Mouse (Mus musculus) heart, embryonic 15.5 days (tissue): ENCODE measurements around the gene Camkmt. TPM values are rescaled to one million over a fixed set of nuclear protein-coding genes. Genes with fewer than 3 reads are reported as not detected.

Source experiments
- ATAC-seq: fragments of 200-750 bp; cut with Nextera tagmentation; replicated peaks from 2 replicates; pipeline ENCODE4 v1.8.0; 2017; ENCODE audit warnings: low read depth, moderate TSS enrichment; ENCODE audit not compliant: insufficient number of reproducible peaks, insufficient read depth, low FRiP score
- H3K27ac ChIP-seq: fragments of 300-500 bp; sonication (generic); 2 replicates; pipeline ENCODE4 v1.5.1; 2015; ENCODE audit warnings: mild to moderate bottlenecking, inconsistent platforms
- H3K27me3 ChIP-seq: fragments of 300-500 bp; sonication (generic); 2 replicates; pipeline ENCODE4 v1.6.1; 2015; ENCODE audit warnings: inconsistent platforms
- H3K36me3 ChIP-seq: fragments of 300-500 bp; sonication (generic); 2 replicates; pipeline ENCODE4 v1.6.1; 2015; ENCODE audit warnings: mild to moderate bottlenecking, inconsistent platforms
- H3K4me1 ChIP-seq: fragments of 300-500 bp; sonication (generic); replicated peaks from 2 replicates; pipeline ENCODE4 v1.6.1; 2015; ENCODE audit warnings: inconsistent platforms
- H3K4me2 ChIP-seq: fragments of 300-500 bp; sonication (generic); 2 replicates; pipeline ENCODE4 v1.6.1; 2015; ENCODE audit warnings: inconsistent platforms, mild to moderate bottlenecking, moderate library complexity
- H3K4me3 ChIP-seq: fragments of 300-500 bp; sonication (generic); 2 replicates; pipeline ENCODE4 v1.5.1; 2015; ENCODE audit warnings: mild to moderate bottlenecking, inconsistent platforms
- H3K9ac ChIP-seq: fragments of 300-500 bp; sonication (generic); 2 replicates; pipeline ENCODE4 v1.6.1; 2015; ENCODE audit warnings: mild to moderate bottlenecking, inconsistent platforms
- H3K9me3 ChIP-seq: fragments of 300-500 bp; sonication (generic); replicated peaks from 2 replicates; pipeline ENCODE4 v1.6.1; 2016; ENCODE audit warnings: inconsistent platforms
- WGBS: fragments of 180-500 bp; shearing (Covaris S2); methylation state at CpG from one replicate; pipeline ENCODE4 v1.1.7; 2015; ENCODE audit warnings: mixed read lengths; 5-methylcytosine and 5-hydroxymethylcytosine counted together
- polyA plus RNA-seq: library from polyadenylated mRNA; unstranded; fragments of >200 nt; fragmentation: Nextera tagmentation; extraction: Ambion mirVana; gene quantifications from 2 replicates; pipeline ENCODE4 v1.2.1, GENCODE M21; 2015

Gene Camkmt
- polyA plus RNA-seq, 1 experiment from 2014 or later = 5.0 TPM

GRCm38 (mm10) chr17:85170541-85171255 is 80.3 kb downstream of the Camkmt start:
- Histone ChIP-seq H3K9ac (no peak overlapping the region), H3K36me3 (no peaks in the 10 kb centered on the region), H3K4me2 (no peak overlapping the region), H3K4me3 (no peak overlapping the region), H3K4me1 (peaks cover 13% of the 10 kb centered on the region; the same call in 1 of the 2 replicates), H3K27me3 (no peaks in the 10 kb centered on the region), H3K9me3 (no peaks in the 10 kb centered on the region), H3K27ac (no peak overlapping the region)
- no peak for ATAC-seq
- WGBS = 78% methylated on average over 10 of the region's 10 CpGs

GRCm38 (mm10) chr17:85171951-85172350 is 81.6 kb downstream of the Camkmt start:
- H3K4me2 ChIP-seq = no peak overlapping the region
- ATAC-seq = no peak
- H3K27me3 ChIP-seq = no peaks in the 10 kb centered on the region
- WGBS = 29% methylated on average over 4 of the region's 4 CpGs
- H3K4me3 ChIP-seq = no peak overlapping the region
- no peak overlapping the region for H3K27ac ChIP-seq
- H3K9me3 ChIP-seq = no peaks in the 10 kb centered on the region
- H3K36me3 ChIP-seq = no peaks in the 10 kb centered on the region
- H3K4me1 ChIP-seq = peaks cover 14% of the 10 kb centered on the region; the same call in 1 of the 2 replicates
- no peak overlapping the region for H3K9ac ChIP-seq

- Histone ChIP-seq H3K36me3 (no peaks in the 10 kb centered on the region), H3K4me3 (no peak overlapping the region), H3K9me3 (no peaks in the 10 kb centered on the region), H3K4me2 (peak overlapping the region; percentile 21; the same call in 1 of the 2 replicates), H3K4me1 (peaks cover 18% of the 10 kb centered on the region; the same call in 1 of the 2 replicates), H3K27ac (no peak overlapping the region), H3K9ac (no peak overlapping the region), H3K27me3 (no peaks in the 10 kb centered on the region)
- WGBS = 29% methylated on average over 13 of the region's 13 CpGs
- ATAC-seq = peak; percentile 53
Measured at GRCm38 (mm10) chr17:85177231-85177630, 86.9 kb downstream of the Camkmt start.

GRCm38 (mm10) chr17:85180471-85181060 is 90.2 kb downstream of the Camkmt start:
- WGBS = 38% methylated on average over 14 of the region's 14 CpGs
- Histone ChIP-seq H3K9ac (no peak overlapping the region), H3K9me3 (no peaks in the 10 kb centered on the region), H3K36me3 (no peaks in the 10 kb centered on the region), H3K27ac (no peak overlapping the region), H3K4me3 (0 out of 2 replicates have a peak overlapping the region, but pooled peaks have one; percentile 11), H3K4me1 (peaks cover 9% of the 10 kb centered on the region; the same call in 1 of the 2 replicates), H3K4me2 (peak overlapping the region; percentile 41; the same call in 1 of the 2 replicates), H3K27me3 (no peaks in the 10 kb centered on the region)
- no peak for ATAC-seq

GRCm38 (mm10) chr17:85189227-85190127 is 99.1 kb downstream of the Camkmt start:
- 4% methylated on average over 14 of the region's 14 CpGs for WGBS

GRCm38 (mm10) chr17:85190128-85190435 is 99.7 kb downstream of the Camkmt start:
- no peaks in the 10 kb centered on the region for H3K9me3 ChIP-seq
- no peak overlapping the region for H3K4me2 ChIP-seq
- ATAC-seq = no peak
- 54% methylated on average over 7 of the region's 7 CpGs for WGBS
- no peak overlapping the region for H3K4me3 ChIP-seq
- H3K27ac ChIP-seq = no peak overlapping the region
- H3K27me3 ChIP-seq = no peaks in the 10 kb centered on the region
- H3K36me3 ChIP-seq = no peaks in the 10 kb centered on the region
- no peak overlapping the region for H3K9ac ChIP-seq
- H3K4me1 ChIP-seq = no peaks in the 10 kb centered on the region

More at GRCm38 (mm10) chr17:85189227-85190127, 99.1 kb downstream of the Camkmt start:
- H3K36me3 ChIP-seq = no peaks in the 10 kb centered on the region
- no peak overlapping the region for H3K9ac ChIP-seq
- 0 out of 2 replicates have a peak overlapping the region, but pooled peaks have one; percentile 13 for H3K4me3 ChIP-seq
- ATAC-seq = peak; percentile 67; the same call in 1 of the 2 replicates
- H3K27me3 ChIP-seq = no peaks in the 10 kb centered on the region
- H3K4me2 ChIP-seq = peak overlapping the region; percentile 40
- no peaks in the 10 kb centered on the region for H3K4me1 ChIP-seq
- H3K27ac ChIP-seq = no peak overlapping the region
- H3K9me3 ChIP-seq = no peaks in the 10 kb centered on the region

DNA sequence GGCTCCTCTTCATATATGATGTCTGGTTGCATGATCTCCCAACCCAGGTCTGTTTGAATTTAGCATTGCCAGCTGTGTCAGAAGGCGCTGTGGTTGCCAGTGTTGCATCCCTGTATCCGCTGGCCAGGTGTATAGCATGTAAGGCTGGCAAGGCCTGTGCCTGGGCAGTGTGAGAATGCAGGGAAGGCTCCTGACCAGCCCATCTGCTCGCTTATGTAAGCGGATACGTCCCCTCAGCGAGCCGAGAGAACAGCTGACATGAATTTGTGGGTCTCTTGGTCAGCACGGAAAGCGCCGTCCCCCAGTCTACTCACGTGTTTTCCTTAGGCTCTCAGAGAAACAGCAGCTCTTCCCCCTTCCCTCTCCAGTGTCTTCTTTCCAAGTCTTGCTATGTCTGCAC is 102.9 kb downstream of the Camkmt start:
- whole genome bisulfite sequencing = 78% methylated on average over 11 of the region's 11 CpGs
- ATAC-seq = no peak
- Histone ChIP-seq H3K4me1 (no peaks in the 10 kb centered on the region), H3K27me3 (no peaks in the 10 kb centered on the region), H3K4me2 (no peak overlapping the region), H3K9ac (no peak overlapping the region), H3K4me3 (no peak overlapping the region), H3K9me3 (no peaks in the 10 kb centered on the region), H3K36me3 (no peaks in the 10 kb centered on the region), H3K27ac (no peak overlapping the region)

DNA sequence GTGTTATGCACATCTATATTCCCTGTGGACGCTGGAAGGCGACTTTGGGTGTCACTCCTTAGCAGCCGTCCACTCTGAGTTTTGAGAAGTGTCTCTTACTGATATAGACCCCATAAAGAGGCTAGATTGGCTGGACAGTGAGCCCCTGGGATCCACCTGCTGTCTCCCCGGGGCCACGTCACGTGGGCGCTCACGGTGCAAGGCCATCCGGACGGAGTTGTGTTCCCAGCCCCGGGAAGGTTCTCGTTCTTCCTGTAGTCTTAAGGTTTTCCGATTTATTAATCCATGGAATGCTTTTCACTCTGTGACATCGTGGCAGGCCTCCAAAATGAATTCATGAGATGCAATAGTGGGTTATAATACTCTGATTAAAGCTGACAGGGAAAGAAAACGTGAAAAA is 108.4 kb downstream of the Camkmt start:
- H3K4me1 ChIP-seq = no peaks in the 10 kb centered on the region
- H3K4me2 ChIP-seq = no peak overlapping the region
- H3K9me3 ChIP-seq = no peaks in the 10 kb centered on the region
- 92% methylated on average over 15 of the region's 15 CpGs for WGBS
- H3K27me3 ChIP-seq = no peaks in the 10 kb centered on the region
- H3K27ac ChIP-seq = no peak overlapping the region
- H3K36me3 ChIP-seq = no peaks in the 10 kb centered on the region
- H3K9ac ChIP-seq = no peak overlapping the region
- no peak overlapping the region for H3K4me3 ChIP-seq
- no peak for ATAC-seq

GRCm38 (mm10) chr17:85199321-85199720 is 109.0 kb downstream of the Camkmt start:
- Histone ChIP-seq H3K9ac (no peak overlapping the region), H3K27ac (no peak overlapping the region), H3K27me3 (no peaks in the 10 kb centered on the region), H3K36me3 (no peaks in the 10 kb centered on the region), H3K4me2 (no peak overlapping the region), H3K4me1 (no peaks in the 10 kb centered on the region), H3K9me3 (no peaks in the 10 kb centered on the region), H3K4me3 (no peak overlapping the region)
- ATAC-seq = no peak
- WGBS = 87% methylated on average over 11 of the region's 11 CpGs

DNA sequence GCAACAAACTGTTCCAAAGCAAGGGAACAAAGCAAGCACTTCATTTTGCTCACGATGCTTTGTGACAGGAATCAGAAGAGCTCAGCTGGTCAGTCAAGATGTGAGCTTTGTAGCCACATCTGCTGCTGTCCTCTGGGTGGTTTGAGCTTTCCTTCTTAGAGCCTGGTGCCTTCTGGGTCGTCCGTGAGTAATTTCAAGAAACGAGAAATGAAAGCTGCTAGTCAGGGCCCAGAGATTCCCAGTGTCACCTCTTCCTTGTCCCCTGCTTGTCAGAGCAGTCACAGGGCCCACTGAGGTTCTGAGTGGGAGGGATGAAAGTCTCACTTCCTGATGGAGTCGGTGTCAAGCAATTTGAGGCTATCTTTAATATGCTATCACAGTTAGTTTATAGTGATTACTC is 127.7 kb downstream of the Camkmt start:
- Histone ChIP-seq H3K27ac (no peak overlapping the region), H3K27me3 (no peaks in the 10 kb centered on the region), H3K9ac (no peak overlapping the region), H3K4me3 (no peak overlapping the region), H3K4me2 (no peak overlapping the region), H3K9me3 (no peaks in the 10 kb centered on the region), H3K36me3 (no peaks in the 10 kb centered on the region), H3K4me1 (no peaks in the 10 kb centered on the region)
- WGBS = 63% methylated on average over 5 of the region's 5 CpGs
- no peak for ATAC-seq

GRCm38 (mm10) chr17:85242109-85242508 is 151.8 kb downstream of the Camkmt start:
- no peaks in the 10 kb centered on the region for H3K27me3 ChIP-seq
- no peak overlapping the region for H3K9ac ChIP-seq
- no peak overlapping the region for H3K4me2 ChIP-seq
- no peaks in the 10 kb centered on the region for H3K9me3 ChIP-seq
- ATAC-seq = no peak
- no peak overlapping the region for H3K4me3 ChIP-seq
- no peak overlapping the region for H3K27ac ChIP-seq
- H3K36me3 ChIP-seq = no peaks in the 10 kb centered on the region
- 87% methylated on average over 7 of the region's 7 CpGs for WGBS
- H3K4me1 ChIP-seq = no peaks in the 10 kb centered on the region
